Mouse (Mus musculus) heart, postnatal 0 days (tissue): Measurements from ENCODE around the gene Bcl2l14.

ENCODE experiments used
- CTCF ChIP-seq: IDR thresholded peaks from 2 replicates; pipeline ENCODE4 v1.5.1; 2016; ENCODE audit warnings: antibody characterized with exemption, control low read depth, low read depth
- EP300 ChIP-seq: IDR thresholded peaks from 2 replicates; pipeline ENCODE4 v1.6.1; 2016; ENCODE audit warnings: antibody characterized with exemption, low read depth

GRCm38 (mm10) chr6:134421921-134422320 lies 25.8 kb downstream of the Bcl2l14 start:
- TF ChIP-seq CTCF (no peak), EP300 (no peak)
